Mouse (Mus musculus) layer of hippocampus, adult 9-11 months (tissue): ENCODE measurements around the gene Neil1.

Experiments used
- DNase-seq: peaks from one replicate; pipeline ENCODE4 v3.0.0; 2022

Gene Neil1

GRCm38 (mm10) chr9:57138507-57138906 is 9.6 kb downstream of the Neil1 start:
- DNase-seq: no peak

GRCm38 (mm10) chr9:57137777-57138176 is 10.3 kb downstream of the Neil1 start:
- DNase-seq: no peak

GRCm38 (mm10) chr9:57137246-57137645 is 10.9 kb downstream of the Neil1 start:
- DNase-seq: no peak

GRCm38 (mm10) chr9:57130577-57131433 is 17.3 kb downstream of the Neil1 start, which contains the start of gene Man2c1:
Man2c1 (plus strand) TSS chr9:57130690.
- DNase-seq: peak; percentile 97

GRCm38 (mm10) chr9:57129641-57130040 is 18.5 kb downstream of the Neil1 start:
- DNase-seq: no peak

GRCm38 (mm10) chr9:57117261-57117755 is 30.8 kb downstream of the Neil1 start:
- no peak for DNase-seq
